Mouse (Mus musculus): Measurements from ENCODE around the gene Cldnd1. TPM values are rescaled to one million over a fixed set of nuclear protein-coding genes. Genes with fewer than 3 reads are reported as not detected.
A peak's percentile ranks its signal among the peaks of the same experiment; 100 is the strongest.

The Cldnd1 gene
- total RNA-seq, 2 experiments from 2014 or later, result 108 to 121 TPM

DNA sequence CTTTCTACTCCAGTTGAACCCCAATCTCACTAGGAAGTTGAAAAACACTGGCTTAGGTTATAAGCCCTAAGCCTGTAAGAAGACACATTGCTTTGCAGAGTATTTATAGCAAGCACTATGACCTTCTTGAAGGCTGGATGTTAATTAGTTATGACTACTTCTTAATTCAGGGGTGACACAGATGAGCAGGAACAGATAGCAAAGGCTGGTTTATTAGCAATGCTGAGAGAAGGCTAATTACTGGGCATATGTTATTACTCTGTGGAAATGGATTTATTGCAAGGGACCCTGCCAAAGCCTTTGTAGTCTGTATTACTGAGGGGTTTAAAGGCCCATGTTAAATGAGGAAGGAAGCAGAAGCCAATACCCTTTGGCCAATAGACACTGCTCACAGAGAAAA is 22.7 kb upstream of the Cldnd1 start:
- DNase-seq (ENCODE audit: low spot score in 2 of 2), result no peak
- intact Hi-C loops (cut with DNase I), result no loop called here

GRCm38 (mm10) chr16:58707276-58707905 is 20.3 kb upstream of the Cldnd1 start:
- peak; percentile 30 to 60 for DNase-seq (ENCODE audit: low spot score in 2 of 2)

DNA sequence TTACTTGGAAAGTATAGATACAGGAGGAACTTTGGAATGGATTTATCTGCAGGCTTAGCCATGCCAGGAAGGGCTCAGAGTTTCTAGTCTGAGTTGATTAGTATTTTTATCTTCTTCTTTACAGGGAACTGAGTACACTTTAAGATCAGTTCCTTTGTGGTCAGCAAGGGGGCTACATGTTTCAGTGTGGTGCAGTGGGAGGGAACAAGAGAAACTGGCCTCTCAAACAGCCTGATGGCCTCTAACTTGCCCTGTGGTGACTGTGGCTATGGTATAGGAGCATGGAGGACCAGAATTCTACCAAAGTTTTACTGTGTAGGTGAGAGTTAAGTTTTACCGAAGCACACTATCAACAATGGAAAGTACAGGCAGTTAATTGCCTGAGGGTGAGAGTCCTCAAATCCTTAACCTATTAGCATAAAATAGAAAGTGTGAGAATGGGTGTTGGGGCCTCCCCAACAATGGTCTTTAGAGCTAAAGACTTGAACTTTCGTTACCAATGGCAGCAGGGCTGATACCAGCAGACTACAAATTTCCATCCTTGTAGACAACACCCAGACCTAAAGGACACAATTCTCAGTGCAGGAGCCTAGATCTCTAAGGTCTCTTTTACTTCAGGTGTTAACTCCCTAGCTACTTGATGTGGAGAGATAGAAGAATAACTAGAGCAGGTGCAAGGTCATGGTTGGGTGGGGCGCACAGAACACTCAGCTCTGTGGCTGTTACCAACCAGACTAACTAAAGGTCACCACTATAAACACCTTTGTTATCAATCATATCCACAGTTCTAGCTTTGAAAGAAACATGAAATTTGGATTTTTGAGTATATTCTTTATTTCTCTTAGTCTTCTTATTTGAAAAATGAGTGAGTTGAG is 18.9 kb upstream of the Cldnd1 start:
- no peak for DNase-seq (ENCODE audit: low spot score in 2 of 2)
- intact Hi-C loops (cut with DNase I), result no loop called here

More at GRCm38 (mm10) chr16:58707276-58707905, 20.3 kb upstream of the Cldnd1 start:
- intact Hi-C loops (cut with DNase I), result no loop called here

DNA sequence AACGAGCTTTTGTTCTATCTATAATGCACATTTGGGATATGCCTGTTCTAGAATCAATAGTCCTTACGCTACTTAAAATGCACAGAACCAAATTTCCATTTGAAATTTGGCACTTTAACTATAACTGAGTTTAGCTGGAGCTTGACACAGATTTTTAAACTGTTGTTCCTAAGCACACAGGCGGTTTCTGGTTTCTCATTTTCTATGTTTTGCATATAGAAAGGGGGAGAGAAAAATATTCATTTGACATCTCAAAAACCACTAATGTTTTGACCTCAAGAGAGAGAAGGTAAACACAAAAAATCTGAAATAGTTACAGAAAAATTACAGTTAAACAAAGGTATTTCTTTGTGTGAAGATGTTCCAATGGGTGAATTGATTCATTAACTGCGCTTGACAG is 18.2 kb upstream of the Cldnd1 start:
- intact Hi-C loops (cut with DNase I), result no loop called here
- DNase-seq (ENCODE audit: low spot score in 2 of 2), result no peak

DNA sequence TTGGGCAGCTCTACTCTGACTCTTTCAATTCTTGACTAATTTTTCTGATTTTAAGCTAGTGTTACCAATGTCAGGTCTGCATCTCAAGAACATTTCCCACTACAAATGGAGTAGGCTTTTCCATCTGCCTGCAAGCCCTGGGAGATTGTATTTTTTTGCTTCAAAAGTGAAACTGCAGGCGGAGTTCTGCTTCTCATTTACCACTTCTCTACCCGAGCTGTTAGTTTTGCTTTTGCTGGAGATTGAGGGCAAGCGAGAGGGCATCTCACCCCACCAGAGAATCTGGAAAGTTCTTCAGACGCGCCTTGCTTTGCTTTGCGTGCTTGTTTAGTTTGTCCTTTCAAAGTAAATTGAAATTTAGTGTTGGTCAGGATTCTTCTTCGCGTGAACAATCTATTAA is 15.5 kb upstream of the Cldnd1 start:
- intact Hi-C loops (cut with DNase I), result no loop called here

GRCm38 (mm10) chr16:58713128-58713527 is 14.6 kb upstream of the Cldnd1 start:
- no peak for DNase-seq (ENCODE audit: low spot score in 2 of 2)
- intact Hi-C loops (cut with DNase I), result no loop called here

More for the DNA sequence above, 15.5 kb upstream of the Cldnd1 start:
- DNase-seq (ENCODE audit: low spot score in 2 of 2), result no peak

- DNase-seq (ENCODE audit: low spot score in 2 of 2), result no peak
- intact Hi-C loops (cut with DNase I), result no loop called here
Observed at GRCm38 (mm10) chr16:58715018-58715417, 12.7 kb upstream of the Cldnd1 start.

DNA sequence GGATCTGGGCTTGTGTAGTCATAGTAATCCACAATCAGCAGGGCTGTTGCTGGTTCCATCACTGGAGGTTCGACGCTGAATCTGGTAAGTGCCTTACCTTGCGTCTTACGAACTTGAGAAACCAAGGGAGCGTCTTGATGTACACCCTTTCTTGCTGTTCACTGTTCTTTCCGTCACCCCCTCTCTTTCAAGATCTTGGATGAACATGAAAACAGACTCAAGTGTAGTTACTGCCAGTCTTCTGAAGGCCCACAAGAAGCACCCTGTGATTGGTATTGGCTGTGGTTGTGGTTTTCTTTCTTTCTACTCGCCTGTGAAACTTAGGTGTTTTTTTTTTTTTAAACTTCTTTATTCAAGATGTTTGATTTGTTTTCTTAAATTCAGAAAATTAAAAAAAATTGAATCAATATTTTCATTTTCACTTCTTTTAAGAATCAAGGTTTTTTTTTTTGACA is 9.0 kb upstream of the Cldnd1 start, which contains the start of gene Gpr15:
Gpr15 (minus strand) TSS at position 405 of the 455 bp plus-strand sequence.
- intact Hi-C loops (cut with DNase I), result no loop called here
- DNase-seq (ENCODE audit: low spot score in 2 of 2), result no peak

DNA sequence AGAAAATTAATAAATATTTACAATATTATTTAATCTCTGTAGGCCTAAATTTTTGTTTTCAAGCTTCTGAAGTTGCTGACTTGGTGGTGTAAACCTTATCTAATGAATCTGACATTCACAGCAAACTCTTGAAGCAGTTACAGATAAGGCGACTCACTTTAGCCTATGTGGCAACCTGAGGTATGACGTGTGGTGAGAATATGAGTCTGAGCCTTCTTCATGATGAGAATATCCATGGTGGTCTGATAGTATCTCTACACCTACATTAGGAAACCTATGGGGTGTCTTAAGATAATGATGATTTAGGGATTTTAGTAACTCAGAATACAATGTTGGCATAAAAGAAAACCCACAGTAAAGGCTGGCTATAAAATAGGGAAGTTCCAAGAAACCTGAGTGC is 5.4 kb upstream of the Cldnd1 start:
- intact Hi-C loops (cut with DNase I), result no loop called here
- no peak for DNase-seq (ENCODE audit: low spot score in 2 of 2)

DNA sequence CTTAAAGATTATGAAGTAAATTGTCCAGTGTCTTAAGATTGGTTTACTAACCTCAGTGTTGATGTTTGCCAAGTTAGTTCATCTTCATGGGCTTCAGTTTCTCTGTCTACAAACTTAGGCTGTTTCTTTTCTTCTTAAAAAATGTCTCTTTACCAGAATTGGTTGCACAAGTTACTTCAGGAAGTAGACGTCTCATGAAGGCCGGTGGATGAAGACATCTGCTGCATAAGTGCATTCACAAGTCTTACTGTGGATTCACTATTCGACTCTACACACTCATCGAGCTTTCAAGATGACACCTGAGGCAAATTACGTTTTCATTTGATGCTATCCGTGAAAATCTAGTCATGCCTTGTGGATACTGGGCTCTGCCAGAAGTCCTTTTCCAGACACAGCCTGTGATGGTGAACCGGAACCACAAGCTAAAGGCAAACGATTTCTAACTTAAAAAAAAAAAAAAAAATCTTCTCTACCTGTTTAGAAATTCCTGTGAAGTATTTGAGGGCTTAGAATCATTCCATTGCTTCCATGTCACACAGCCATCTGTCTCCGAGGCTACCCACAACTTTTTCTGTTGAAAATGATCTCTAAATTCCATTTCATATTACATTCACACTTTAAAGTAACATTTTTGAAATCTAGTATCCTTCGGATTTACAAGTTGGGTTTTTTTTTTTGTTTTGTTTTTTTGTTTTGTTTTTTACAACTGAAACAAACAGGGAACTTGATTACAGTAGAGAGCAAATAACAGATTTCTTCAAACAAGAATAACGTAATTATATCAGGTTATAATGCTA is 832 bp upstream of the Cldnd1 start:
- intact Hi-C loops (cut with DNase I), result no loop called here
- DNase-seq (ENCODE audit: low spot score in 2 of 2), result no peak

DNA sequence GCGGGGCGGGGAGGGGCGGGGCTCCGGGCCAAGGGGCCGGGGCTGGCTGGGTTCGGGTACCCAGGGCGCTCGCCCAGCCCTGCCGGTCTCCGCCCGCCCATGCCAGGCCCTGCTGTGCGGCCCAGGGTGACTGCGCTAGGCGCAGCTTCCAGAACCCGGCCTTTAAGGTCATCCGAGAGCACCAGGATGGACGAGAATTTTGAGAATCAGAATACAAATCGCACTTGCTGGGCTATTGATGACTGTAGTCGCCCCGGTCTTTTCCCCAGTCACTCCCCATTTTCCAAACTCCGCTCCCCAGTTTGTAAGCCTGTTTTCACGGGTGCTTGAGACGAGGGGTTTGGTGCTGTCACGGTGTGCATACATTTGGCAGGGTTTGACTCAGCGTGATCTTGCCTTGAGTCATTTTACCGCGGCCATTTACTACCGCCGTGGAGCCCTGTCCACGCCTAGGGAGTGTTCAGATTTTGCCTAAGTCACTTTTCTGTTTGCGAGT is 514 bp downstream of the Cldnd1 start:
- intact Hi-C loops (cut with DNase I), result loop anchor here (2.0 kb wide), 1 partner anchor 57 kb away; the partner anchor contains the start of gene Cpox
- peak in 1 of 2 experiments; percentile 25 for DNase-seq (ENCODE audit: low spot score in 2 of 2)

DNA sequence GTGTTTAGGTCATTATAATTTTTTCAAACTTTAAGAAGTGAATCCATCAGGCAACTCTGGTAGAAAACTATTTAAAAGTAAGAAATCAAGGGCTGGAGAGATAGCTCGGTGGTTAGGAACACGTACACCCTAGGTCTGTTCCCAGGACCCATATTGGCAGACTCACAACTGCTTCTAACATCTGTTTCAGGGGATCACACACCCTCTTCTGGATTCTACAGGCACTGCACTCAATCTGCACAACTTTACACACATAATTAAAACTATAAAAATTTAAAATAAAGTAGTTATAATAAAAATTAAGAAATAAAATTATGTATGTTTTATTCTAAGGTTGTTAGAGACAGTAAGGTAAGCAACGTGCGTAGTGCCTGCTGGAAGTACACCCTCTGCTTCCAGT is 10.5 kb downstream of the Cldnd1 start:
- no peak for DNase-seq (ENCODE audit: low spot score in 2 of 2)
- intact Hi-C loops (cut with DNase I), result no loop called here

GRCm38 (mm10) chr16:58738800-58739199 is 11.1 kb downstream of the Cldnd1 start:
- DNase-seq (ENCODE audit: low spot score in 2 of 2), result no peak
- intact Hi-C loops (cut with DNase I), result no loop called here

DNA sequence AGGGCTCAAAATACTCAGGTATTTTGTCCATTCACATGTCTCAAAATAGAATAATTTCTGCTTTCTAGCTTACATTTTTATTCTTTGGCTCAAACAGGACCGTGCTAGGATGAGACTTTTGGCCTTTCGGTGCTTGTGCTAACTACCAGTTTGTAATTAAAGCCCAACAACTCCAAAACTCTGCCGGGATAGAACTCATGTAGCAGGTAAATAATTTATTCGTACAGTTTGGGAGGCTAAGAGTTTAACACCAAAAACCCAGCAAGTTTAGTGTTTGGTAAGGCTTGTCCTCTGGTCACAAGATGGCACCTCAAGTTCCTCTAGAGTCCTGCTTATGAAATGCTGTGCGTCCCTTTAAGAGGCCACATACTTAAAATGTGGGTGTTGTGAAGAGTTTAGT is 13.0 kb downstream of the Cldnd1 start:
- intact Hi-C loops (cut with DNase I), result no loop called here
- no peak for DNase-seq (ENCODE audit: low spot score in 2 of 2)

DNA sequence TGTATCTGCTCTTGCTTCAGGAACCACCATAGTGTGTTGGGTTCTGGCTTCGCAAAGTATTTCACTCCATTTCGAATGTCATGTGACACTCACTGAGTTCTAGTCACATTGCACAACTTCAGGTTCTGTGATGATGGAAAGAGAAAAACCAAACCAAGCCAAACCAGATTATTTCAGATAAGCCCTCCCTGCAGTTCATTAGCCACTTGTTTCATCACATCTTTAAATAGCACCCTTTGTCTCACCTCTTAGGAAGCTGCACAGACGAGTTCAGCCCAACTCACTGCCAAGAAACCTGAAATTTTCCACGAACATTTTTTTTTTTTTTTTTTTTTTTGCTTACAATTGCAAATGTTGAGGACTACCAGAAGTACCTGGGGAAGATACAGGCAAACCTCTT is 19.0 kb downstream of the Cldnd1 start:
- no peak for DNase-seq (ENCODE audit: low spot score in 2 of 2)
- intact Hi-C loops (cut with DNase I), result no loop called here

DNA sequence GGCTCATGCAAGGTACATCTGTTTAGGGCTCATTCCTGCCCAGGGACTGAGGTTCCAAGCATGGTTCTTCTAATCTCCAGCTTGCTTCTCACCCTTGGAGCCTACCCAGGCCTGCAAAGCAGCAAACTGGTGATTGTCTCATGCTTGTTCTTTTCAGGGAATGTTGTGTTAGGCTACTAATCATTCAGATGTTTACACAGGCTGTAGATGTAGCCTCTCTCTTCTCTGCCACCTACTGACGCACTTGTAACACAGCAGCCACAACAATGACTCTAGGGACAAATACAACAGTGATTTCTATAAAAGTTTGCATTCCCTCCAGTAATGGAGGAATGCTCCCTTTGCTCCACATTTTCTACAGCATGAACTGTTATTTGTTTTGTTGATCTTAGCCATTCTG is 23.6 kb downstream of the Cldnd1 start:
- intact Hi-C loops (cut with DNase I), result no loop called here
- DNase-seq (ENCODE audit: low spot score in 2 of 2), result no peak

DNA sequence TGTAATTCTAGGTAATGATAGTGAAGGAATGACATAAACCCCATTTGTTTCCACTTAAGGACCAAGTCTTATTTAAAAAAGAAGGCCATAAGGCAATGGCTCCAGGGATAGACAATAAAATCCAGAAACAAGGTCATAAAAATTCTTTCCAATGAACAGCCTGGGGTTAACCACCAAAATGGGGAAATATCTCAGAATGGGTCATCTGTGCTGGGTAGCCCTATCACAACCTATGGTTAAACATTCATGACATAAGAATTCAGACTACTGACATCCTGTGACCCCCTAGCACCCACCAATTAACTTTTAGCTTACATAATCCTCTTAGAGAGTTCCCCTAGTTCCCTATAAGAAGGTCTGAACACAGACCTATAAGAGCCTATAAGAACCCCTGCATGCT is 28.5 kb downstream of the Cldnd1 start:
- DNase-seq (ENCODE audit: low spot score in 2 of 2), result no peak
- intact Hi-C loops (cut with DNase I), result no loop called here

DNA sequence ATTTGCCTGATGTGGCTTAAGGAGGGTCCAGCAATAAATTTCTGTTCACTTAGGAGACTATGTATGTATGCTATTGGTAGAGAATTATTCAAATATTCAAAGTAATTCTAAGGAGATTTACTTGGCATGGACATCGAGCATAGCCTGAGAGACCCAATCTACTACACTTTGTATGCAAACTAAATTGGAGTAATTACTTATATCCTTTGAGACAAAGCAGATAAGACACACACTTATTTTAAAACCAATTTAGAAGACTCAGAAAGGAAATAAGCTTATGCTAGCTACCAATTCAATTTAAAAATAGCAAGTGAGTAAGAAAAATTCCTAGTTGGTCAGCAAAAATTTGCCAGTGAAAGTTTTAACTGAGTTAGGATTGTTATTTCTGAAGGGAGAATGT is 35.4 kb downstream of the Cldnd1 start, which contains the start of gene Olfr172:
Olfr172 (minus strand) TSS at position 101 of the 400 bp plus-strand sequence.
- intact Hi-C loops (cut with DNase I), result no loop called here
- no peak for DNase-seq (ENCODE audit: low spot score in 2 of 2)

Measured in left cerebral cortex, postnatal 14 days (tissue).